Mouse (Mus musculus) fat pad, adult 2 months (tissue): Measurements from ENCODE around the gene R3hdm2.

ENCODE experiments used
- DNase-seq: peaks from one replicate; pipeline ENCODE4 v3.0.0-alpha.2; 2011; ENCODE audit warnings: low read depth, low spot score; ENCODE audit errors: extremely low read depth

Gene R3hdm2

GRCm38 (mm10) chr10:127352766-127353165 lies 27.4 kb upstream of the R3hdm2 start:
- no peak for DNase-seq

GRCm38 (mm10) chr10:127353909-127354895 lies 25.9 kb upstream of the R3hdm2 start, which contains the start of gene Inhbe:
TSS of gene Inhbe (minus strand) at chr10:127354411.
- no peak for DNase-seq

- DNase-seq: no peak
These were observed 24.8 kb upstream of the R3hdm2 start for GRCm38 (mm10) chr10:127355336-127355735.

GRCm38 (mm10) chr10:127360714-127361113 lies 19.4 kb upstream of the R3hdm2 start:
- DNase-seq: no peak

- DNase-seq: no peak
These were observed 13.0 kb upstream of the R3hdm2 start for GRCm38 (mm10) chr10:127367116-127367515.

- DNase-seq: no peak
These were observed 11.9 kb upstream of the R3hdm2 start for GRCm38 (mm10) chr10:127368273-127368672.

- no peak for DNase-seq
These were observed 10.0 kb upstream of the R3hdm2 start, which contains the start of gene Inhbc for GRCm38 (mm10) chr10:127369834-127370820. TSS of gene Inhbc (minus strand) at chr10:127370431.

GRCm38 (mm10) chr10:127371023-127371422 lies 9.1 kb upstream of the R3hdm2 start:
- no peak for DNase-seq

- no peak for DNase-seq
These were observed 2.4 kb upstream of the R3hdm2 start for GRCm38 (mm10) chr10:127377700-127378099.

GRCm38 (mm10) chr10:127379654-127380053 lies 473 bp upstream of the R3hdm2 start:
- DNase-seq: no peak

GRCm38 (mm10) chr10:127380767-127381742 lies 928 bp downstream of the R3hdm2 start:
- no peak for DNase-seq

GRCm38 (mm10) chr10:127381743-127382134 lies 1.6 kb downstream of the R3hdm2 start:
- DNase-seq: no peak

- DNase-seq: no peak
These were observed 11.6 kb downstream of the R3hdm2 start for GRCm38 (mm10) chr10:127391774-127392173.

GRCm38 (mm10) chr10:127404701-127405100 lies 24.6 kb downstream of the R3hdm2 start:
- no peak for DNase-seq

- peak; percentile 43 for DNase-seq
These were observed 27.3 kb downstream of the R3hdm2 start for GRCm38 (mm10) chr10:127407391-127407790.

GRCm38 (mm10) chr10:127412101-127412500 lies 32.0 kb downstream of the R3hdm2 start:
- no peak for DNase-seq

GRCm38 (mm10) chr10:127412776-127413175 lies 32.6 kb downstream of the R3hdm2 start:
- no peak for DNase-seq

- no peak for DNase-seq
These were observed 33.5 kb downstream of the R3hdm2 start for GRCm38 (mm10) chr10:127413585-127413984.

GRCm38 (mm10) chr10:127414141-127414540 lies 34.0 kb downstream of the R3hdm2 start:
- DNase-seq: no peak

GRCm38 (mm10) chr10:127420131-127420530 lies 40.0 kb downstream of the R3hdm2 start:
- DNase-seq: no peak
